Mouse (Mus musculus): ENCODE data around the gene 2610528A11Rik. TPM values are rescaled to one million over a fixed set of nuclear protein-coding genes. Genes with fewer than 3 reads are reported as not detected.

The 2610528A11Rik gene
- total and polyA plus RNA-seq, 2 experiments from 2014 or later: 0.43 TPM; not detected in 1

DNA sequence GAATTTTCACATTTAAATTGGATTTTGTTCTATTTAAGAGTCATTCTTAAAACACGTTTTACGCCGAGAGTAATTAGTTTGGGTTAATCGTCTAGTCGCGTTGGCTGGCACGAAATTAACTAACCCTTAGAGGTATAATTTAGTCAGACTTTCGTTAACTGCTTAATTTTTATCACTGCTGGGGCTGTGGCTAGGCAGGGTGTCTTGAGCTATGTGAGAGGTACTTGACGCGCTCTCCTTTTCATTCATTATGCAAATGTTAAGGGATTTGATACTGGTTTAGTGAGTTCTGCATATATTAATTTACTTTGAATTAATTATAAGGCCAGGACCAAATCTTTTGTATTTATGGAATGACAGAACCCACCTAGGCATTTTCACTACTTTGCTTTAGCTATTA lies 21.8 kb upstream of the 2610528A11Rik start:
- no peak for TF ChIP-seq CTCF (IDR thresholded peaks at IDR 0.05)
- no peak for DNase-seq (ENCODE audit: low spot score)
- Histone ChIP-seq H3K4me1 (ENCODE audit: insufficient read depth, low read length) (no peaks in the 10 kb centered on the region), H3K27ac (ENCODE audit: low read depth, low read length) (no peak overlapping the region), H3K9me3 (ENCODE audit: low read length) (no peaks in the 10 kb centered on the region), H3K4me2 (ENCODE audit: low read depth, low read length, poor library complexity, severe bottlenecking) (peak overlapping the region; percentile 51), H3K27me3 (ENCODE audit: insufficient read depth, low read length) (no peaks in the 10 kb centered on the region), H3K9ac (replicated peaks; ENCODE audit: low read length, poor library complexity, severe bottlenecking) (0 out of 2 replicates have a peak overlapping the region, but pooled peaks have one; percentile 42), H3K4me3 (ENCODE audit: low read depth, low read length) (peak overlapping the region; percentile 76), H3K36me3 (ENCODE audit: insufficient read depth, low read length) (peaks cover 7% of the 10 kb centered on the region; the same call in 1 of the 2 replicates)
- 0 out of 2 replicates have a peak, but pooled peaks have one; percentile 11 for ATAC-seq (ENCODE audit: low FRiP score)
- WGBS: under 1% methylated on average over 10 of the region's 10 CpGs

DNA sequence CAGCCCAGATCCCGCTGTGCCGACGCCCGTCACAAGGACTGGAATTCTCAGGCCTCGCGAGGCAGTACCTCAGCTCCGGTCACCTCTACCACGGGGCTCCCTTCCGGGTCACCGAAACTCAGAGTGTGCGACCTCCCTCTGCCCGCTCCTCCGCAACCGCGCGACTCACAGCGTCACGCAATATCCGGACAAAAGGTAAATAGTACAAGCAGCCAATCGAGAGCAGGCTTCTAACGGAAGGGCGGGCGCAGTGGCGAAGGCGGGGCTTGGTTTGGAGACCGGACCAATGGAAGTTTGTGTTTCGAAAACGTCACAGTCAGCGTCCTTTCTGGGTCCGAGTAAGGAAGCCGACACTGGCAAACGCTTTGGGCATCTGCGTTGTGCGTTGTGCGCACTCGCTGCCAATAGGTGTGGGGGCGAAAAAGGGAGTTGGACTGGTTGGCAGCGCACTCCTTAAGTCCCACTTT lies 21.3 kb upstream of the 2610528A11Rik start, which contains the start of gene Ghitm:
Gene Ghitm, minus strand, starts transcription at position 146 of the 467 bp plus-strand sequence.
- Histone ChIP-seq H3K4me1 (ENCODE audit: insufficient read depth, low read length) (no peaks in the 10 kb centered on the region), H3K4me3 (ENCODE audit: low read depth, low read length) (peak within 1 kb of the TSS; percentile 76), H3K4me2 (ENCODE audit: low read depth, low read length, poor library complexity, severe bottlenecking) (peak within 1 kb of the TSS; percentile 58), H3K9me3 (ENCODE audit: low read length) (no peaks in the 10 kb centered on the region), H3K27me3 (ENCODE audit: insufficient read depth, low read length) (no peaks in the 10 kb centered on the region), H3K36me3 (ENCODE audit: insufficient read depth, low read length) (peaks cover 11% of the 10 kb centered on the region; the same call in 1 of the 2 replicates), H3K9ac (replicated peaks; ENCODE audit: low read length, poor library complexity, severe bottlenecking) (peak within 1 kb of the TSS; percentile 85), H3K27ac (ENCODE audit: low read depth, low read length) (peak within 1 kb of the TSS; percentile 79)
- peak; percentile 99 for DNase-seq (ENCODE audit: low spot score)
- under 1% methylated on average over 38 of the region's 38 CpGs for WGBS
- ATAC-seq (ENCODE audit: low FRiP score): peak; percentile 99
- peak; percentile 3; the same call in 1 of the 2 replicates for TF ChIP-seq CTCF (IDR thresholded peaks at IDR 0.05)

DNA sequence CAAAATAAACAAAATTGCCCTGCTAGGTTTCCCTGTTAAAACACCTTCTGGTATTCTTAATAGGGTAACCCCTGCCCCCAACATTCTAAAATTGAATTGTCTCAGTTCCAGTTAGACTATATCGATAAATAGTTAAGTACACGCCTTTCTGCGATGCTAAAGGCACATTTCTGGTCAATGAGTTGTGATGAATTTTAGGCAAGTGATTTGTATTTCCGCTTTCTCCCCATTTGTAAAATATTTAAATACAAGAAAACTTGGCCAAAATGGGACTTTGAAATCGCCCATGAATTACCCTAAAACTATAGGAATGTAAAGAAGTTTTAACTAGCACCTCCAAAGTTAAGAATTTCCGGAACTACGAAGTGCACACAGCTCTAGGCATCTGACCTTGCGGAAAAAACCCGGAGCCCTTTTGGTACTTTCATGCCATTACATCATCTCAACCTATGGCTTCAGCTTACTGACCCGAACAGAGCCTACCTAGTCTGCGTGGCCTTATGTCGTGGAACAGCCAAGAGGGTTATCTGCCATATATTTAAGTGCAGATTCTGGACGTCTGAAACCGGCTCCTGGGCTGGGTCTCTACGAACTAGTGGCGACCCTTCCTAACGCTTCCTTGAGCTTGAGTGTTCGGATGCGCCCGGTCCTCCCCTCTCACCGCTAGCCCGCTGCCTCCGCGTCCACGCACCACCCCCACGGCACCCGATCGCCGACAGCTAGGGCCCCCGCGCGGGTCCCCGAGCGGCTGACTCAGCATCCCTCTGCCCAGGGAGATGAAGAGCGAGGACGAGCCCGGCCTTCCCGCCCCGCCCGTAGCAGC lies 20.7 kb upstream of the 2610528A11Rik start:
- TF ChIP-seq CTCF (IDR thresholded peaks at IDR 0.05): no peak
- no peak; the same call in 1 of the 2 replicates for ATAC-seq (ENCODE audit: low FRiP score)

DNA sequence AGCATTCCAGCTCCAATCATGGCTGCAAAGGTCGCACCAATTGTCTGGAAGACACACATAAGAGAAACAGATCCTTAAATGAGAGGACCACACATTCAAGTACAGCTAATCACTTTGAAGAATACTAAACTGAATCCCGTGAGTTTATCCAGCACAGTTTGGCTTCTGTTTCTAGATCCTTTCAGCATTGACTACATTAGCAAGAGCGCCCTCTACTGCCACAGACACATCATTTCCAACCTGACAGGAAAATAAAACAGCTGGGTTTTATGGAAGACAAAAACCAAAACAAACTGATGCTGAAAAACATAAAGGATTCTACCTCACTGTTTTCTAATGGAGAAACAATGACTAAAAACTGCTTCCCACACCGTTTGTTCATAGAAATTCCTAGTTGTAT lies 13.8 kb upstream of the 2610528A11Rik start:
- H3K36me3 ChIP-seq (ENCODE audit: insufficient read depth, low read length): peaks cover 44% of the 10 kb centered on the region
- ATAC-seq (ENCODE audit: low FRiP score): no peak

More for the DNA sequence above, 20.7 kb upstream of the 2610528A11Rik start:
- H3K9ac ChIP-seq (replicated peaks; ENCODE audit: low read length, poor library complexity, severe bottlenecking): peak overlapping the region; percentile 85
- H3K4me1 ChIP-seq (ENCODE audit: insufficient read depth, low read length): no peaks in the 10 kb centered on the region
- no peaks in the 10 kb centered on the region for H3K27me3 ChIP-seq (ENCODE audit: insufficient read depth, low read length)
- H3K9me3 ChIP-seq (ENCODE audit: low read length): no peaks in the 10 kb centered on the region
- DNase-seq (ENCODE audit: low spot score): peak; percentile 13
- peaks cover 13% of the 10 kb centered on the region for H3K36me3 ChIP-seq (ENCODE audit: insufficient read depth, low read length)
- peak overlapping the region; percentile 79 for H3K27ac ChIP-seq (ENCODE audit: low read depth, low read length)
- peak overlapping the region; percentile 58 for H3K4me2 ChIP-seq (ENCODE audit: low read depth, low read length, poor library complexity, severe bottlenecking)
- H3K4me3 ChIP-seq (ENCODE audit: low read depth, low read length): peak overlapping the region; percentile 76
- 2% methylated on average over 40 of the region's 40 CpGs for WGBS

DNA sequence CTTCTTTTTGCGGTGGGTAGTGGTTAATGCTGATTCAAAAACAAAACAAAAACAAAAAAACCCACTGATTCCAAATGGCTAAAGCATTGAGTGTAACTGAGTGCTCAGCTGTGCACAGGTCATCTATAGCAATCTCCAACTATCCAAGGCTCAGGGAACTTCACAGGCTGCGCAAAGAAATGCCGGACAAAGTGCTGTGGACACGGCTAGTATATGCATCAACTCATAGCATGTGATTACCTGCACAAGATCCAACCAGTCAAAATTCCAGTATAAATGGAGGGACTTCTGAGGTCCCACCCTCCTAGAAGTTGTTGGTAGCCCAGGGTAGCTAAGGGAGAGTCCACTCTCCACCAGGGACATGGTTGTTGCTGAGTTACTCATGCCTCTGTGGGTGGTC lies 5.4 kb upstream of the 2610528A11Rik start:
- Histone ChIP-seq H3K27ac (ENCODE audit: low read depth, low read length) (no peak overlapping the region), H3K4me2 (ENCODE audit: low read depth, low read length, poor library complexity, severe bottlenecking) (no peak overlapping the region), H3K4me3 (ENCODE audit: low read depth, low read length) (no peak overlapping the region), H3K9me3 (ENCODE audit: low read length) (no peaks in the 10 kb centered on the region), H3K36me3 (ENCODE audit: insufficient read depth, low read length) (peaks cover 6% of the 10 kb centered on the region), H3K4me1 (ENCODE audit: insufficient read depth, low read length) (no peaks in the 10 kb centered on the region), H3K27me3 (ENCODE audit: insufficient read depth, low read length) (no peaks in the 10 kb centered on the region), H3K9ac (replicated peaks; ENCODE audit: low read length, poor library complexity, severe bottlenecking) (no peak overlapping the region)
- no peak for TF ChIP-seq CTCF (IDR thresholded peaks at IDR 0.05)
- 97% methylated on average over 4 of the region's 4 CpGs for WGBS
- no peak for ATAC-seq (ENCODE audit: low FRiP score)
- DNase-seq (ENCODE audit: low spot score): no peak

More for the DNA sequence above, 13.8 kb upstream of the 2610528A11Rik start:
- Histone ChIP-seq H3K9me3 (ENCODE audit: low read length) (no peaks in the 10 kb centered on the region), H3K4me2 (ENCODE audit: low read depth, low read length, poor library complexity, severe bottlenecking) (no peak overlapping the region), H3K27me3 (ENCODE audit: insufficient read depth, low read length) (no peaks in the 10 kb centered on the region), H3K9ac (replicated peaks; ENCODE audit: low read length, poor library complexity, severe bottlenecking) (no peak overlapping the region), H3K4me3 (ENCODE audit: low read depth, low read length) (no peak overlapping the region), H3K27ac (ENCODE audit: low read depth, low read length) (no peak overlapping the region), H3K4me1 (ENCODE audit: insufficient read depth, low read length) (no peaks in the 10 kb centered on the region)
- DNase-seq (ENCODE audit: low spot score): peak; percentile 79
- TF ChIP-seq CTCF (IDR thresholded peaks at IDR 0.05): peak; percentile 86
- WGBS: 42% methylated on average over 4 of the region's 4 CpGs

DNA sequence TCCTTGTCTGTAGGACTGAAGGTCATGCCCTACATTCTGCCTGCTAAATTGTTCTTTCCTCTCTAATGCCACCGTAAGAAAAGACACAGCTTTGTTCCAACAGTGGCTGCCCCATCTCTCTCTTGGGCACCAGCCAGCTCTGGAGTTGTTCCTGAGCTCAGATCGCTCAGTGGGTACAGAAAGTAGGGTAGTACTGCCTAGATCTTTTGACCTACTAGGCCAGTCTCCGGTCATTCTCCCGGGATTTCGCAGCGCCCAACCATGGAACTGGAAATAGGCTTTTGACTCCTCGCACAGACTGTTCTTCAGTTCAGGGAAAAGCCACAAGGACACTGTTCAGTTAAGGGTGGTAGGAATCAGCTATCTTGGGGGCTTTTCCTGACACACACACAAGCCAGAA lies 891 bp downstream of the 2610528A11Rik start:
- Histone ChIP-seq H3K27me3 (ENCODE audit: insufficient read depth, low read length) (no peaks in the 10 kb centered on the region), H3K9ac (replicated peaks; ENCODE audit: low read length, poor library complexity, severe bottlenecking) (no peak overlapping the region), H3K4me3 (ENCODE audit: low read depth, low read length) (no peak overlapping the region), H3K27ac (ENCODE audit: low read depth, low read length) (no peak overlapping the region), H3K4me2 (ENCODE audit: low read depth, low read length, poor library complexity, severe bottlenecking) (no peak overlapping the region), H3K36me3 (ENCODE audit: insufficient read depth, low read length) (no peaks in the 10 kb centered on the region), H3K9me3 (ENCODE audit: low read length) (no peaks in the 10 kb centered on the region), H3K4me1 (ENCODE audit: insufficient read depth, low read length) (no peaks in the 10 kb centered on the region)
- ATAC-seq (ENCODE audit: low FRiP score) (no peak), DNase-seq (ENCODE audit: low spot score) (no peak)
- WGBS: 87% methylated on average over 7 of the region's 7 CpGs
- no peak for TF ChIP-seq CTCF (IDR thresholded peaks at IDR 0.05)

Data from midbrain, postnatal 0 days (tissue).